Mouse (Mus musculus): ENCODE measurements around the gene Tshz3.

- TF ChIP-seq CTCF (IDR thresholded peaks at IDR 0.05; ENCODE audit: low read depth) = no peak
- no peak for TF ChIP-seq EP300 (IDR thresholded peaks at IDR 0.05; ENCODE audit: low read depth)
Measured at GRCm38 (mm10) chr7:36707266-36707665, 9.3 kb downstream of the Tshz3 start.

Measured in liver, embryonic 14.5 days (tissue).